Mouse (Mus musculus) heart, embryonic 11.5 days (tissue): ENCODE measurements around the gene Apom. TPM values are rescaled to one million over a fixed set of nuclear protein-coding genes. Genes with fewer than 3 reads are reported as not detected.

Experiments
- ATAC-seq: fragments of 200-750 bp; cut with Nextera tagmentation; replicated peaks from 2 replicates; pipeline ENCODE4 v1.8.0; 2017; ENCODE audit warnings: moderate library complexity; ENCODE audit not compliant: insufficient number of reproducible peaks, low FRiP score, low TSS enrichment
- H3K27ac ChIP-seq: fragments of 300-500 bp; sonication (generic); 2 replicates; pipeline ENCODE4 v1.5.1; 2014; ENCODE audit warnings: mild to moderate bottlenecking, low read depth, low read length
- H3K27me3 ChIP-seq: fragments of 300-500 bp; sonication (generic); 2 replicates; pipeline ENCODE4 v1.6.1; 2014; ENCODE audit warnings: mild to moderate bottlenecking, low read length, mixed read lengths; ENCODE audit not compliant: control insufficient read depth, insufficient read depth
- H3K36me3 ChIP-seq: fragments of 300-500 bp; sonication (generic); 2 replicates; pipeline ENCODE4 v1.6.1; 2014; ENCODE audit warnings: mild to moderate bottlenecking, low read length, moderate library complexity, mixed read lengths; ENCODE audit not compliant: control insufficient read depth, insufficient read depth
- H3K4me1 ChIP-seq: fragments of 300-500 bp; sonication (generic); 2 replicates; pipeline ENCODE4 v1.6.1; 2014; ENCODE audit warnings: low read length; ENCODE audit not compliant: control insufficient read depth, insufficient read depth
- H3K4me2 ChIP-seq: fragments of 300-500 bp; sonication (generic); 2 replicates; pipeline ENCODE4 v1.6.1; 2014; ENCODE audit warnings: mild to moderate bottlenecking, moderate library complexity
- H3K4me3 ChIP-seq: fragments of 300-500 bp; sonication (generic); 2 replicates; pipeline ENCODE4 v1.5.1; 2014; ENCODE audit warnings: low read depth, low read length
- H3K9ac ChIP-seq: fragments of 300-500 bp; sonication (generic); 2 replicates; pipeline ENCODE4 v1.6.1; 2014; ENCODE audit warnings: mild to moderate bottlenecking, low read depth, low read length, moderate library complexity
- H3K9me3 ChIP-seq: fragments of 300-500 bp; sonication (generic); replicated peaks from 2 replicates; pipeline ENCODE4 v1.6.1; 2016; ENCODE audit warnings: low read length; ENCODE audit not compliant: control insufficient read depth
- WGBS: fragments of 180-500 bp; shearing (Covaris S2); extraction: QIAGEN DNeasy Blood & Tissue Kit; methylation state at CpG from one replicate; pipeline ENCODE4 v1.1.7; 2014; ENCODE audit not compliant: insufficient replicate concordance; 5-methylcytosine and 5-hydroxymethylcytosine counted together
- polyA plus RNA-seq: library from polyadenylated mRNA; unstranded; fragments of >200 nt; fragmentation: Nextera tagmentation; extraction: Ambion mirVana; gene quantifications from 2 replicates; pipeline ENCODE4 v1.2.1, GENCODE M21; 2014

The Apom gene
- polyA plus RNA-seq, 1 experiment from 2014 or later, result 12.9 TPM

- H3K9ac ChIP-seq, result peak overlapping the region; percentile 17; the same call in 1 of the 2 replicates
- no peak overlapping the region for H3K4me3 ChIP-seq
- no peaks in the 10 kb centered on the region for H3K27me3 ChIP-seq
- no peak for ATAC-seq
- no peaks in the 10 kb centered on the region for H3K36me3 ChIP-seq
- H3K4me2 ChIP-seq, result peak overlapping the region; percentile 55
- H3K9me3 ChIP-seq, result no peaks in the 10 kb centered on the region
- WGBS, result 34% methylated on average over 6 of the region's 6 CpGs
- H3K4me1 ChIP-seq, result peaks cover 19% of the 10 kb centered on the region
- 0 out of 2 replicates have a peak overlapping the region, but pooled peaks have one; percentile 15 for H3K27ac ChIP-seq
These were observed 51.6 kb downstream of the Apom start for GRCm38 (mm10) chr17:35080248-35080647.

GRCm38 (mm10) chr17:35079778-35080177, 52.1 kb downstream of the Apom start:
- H3K27me3 ChIP-seq, result no peaks in the 10 kb centered on the region
- no peaks in the 10 kb centered on the region for H3K36me3 ChIP-seq
- H3K9me3 ChIP-seq, result no peaks in the 10 kb centered on the region
- ATAC-seq, result 0 out of 2 replicates have a peak, but pooled peaks have one; percentile 40
- H3K27ac ChIP-seq, result 0 out of 2 replicates have a peak overlapping the region, but pooled peaks have one; percentile 15
- 10% methylated on average over 9 of the region's 9 CpGs for WGBS
- H3K4me3 ChIP-seq, result 0 out of 2 replicates have a peak overlapping the region, but pooled peaks have one; percentile 12
- H3K4me1 ChIP-seq, result peaks cover 19% of the 10 kb centered on the region
- H3K9ac ChIP-seq, result peak overlapping the region; percentile 17; the same call in 1 of the 2 replicates
- H3K4me2 ChIP-seq, result peak overlapping the region; percentile 55

Other genes with a start within 250 kb of the Apom start
- gene C2, start 233.8 kb downstream of the Apom start, polyA plus RNA-seq, result 0.70 and 0.94 TPM in 2 replicates
- gene Ehmt2, start 233.6 kb downstream of the Apom start, polyA plus RNA-seq, result 32.4 and 42.3 TPM in 2 replicates
- gene Slc44a4, start 217.6 kb downstream of the Apom start, polyA plus RNA-seq, result 0.10 and 0.13 TPM in 2 replicates
- 16.0 and 16.6 TPM in 2 replicates for gene Neu1, start 200.8 kb downstream of the Apom start, polyA plus RNA-seq
- 0.48 and 0.50 TPM in 2 replicates for gene Hspa1b, start 172.8 kb downstream of the Apom start, polyA plus RNA-seq
- gene Gm20481, start 162.1 kb downstream of the Apom start, polyA plus RNA-seq, result not detected in 2 replicates
- 1.9 and 2.5 TPM in 2 replicates for gene Hspa1a, start 159.9 kb downstream of the Apom start, polyA plus RNA-seq
- gene Hspa1l, start 159.3 kb downstream of the Apom start, polyA plus RNA-seq, result 1.7 and 4.0 TPM in 2 replicates
- 162 and 169 TPM in 2 replicates for gene Lsm2, start 150.2 kb downstream of the Apom start, polyA plus RNA-seq
- 55.7 and 59.7 TPM in 2 replicates for gene Vars, start 131.1 kb downstream of the Apom start, polyA plus RNA-seq
- gene Vwa7, start 115.5 kb downstream of the Apom start, polyA plus RNA-seq, result 0.20 and 0.27 TPM in 2 replicates
- gene Sapcd1, start 104.0 kb downstream of the Apom start, polyA plus RNA-seq, result 1.8 and 2.1 TPM in 2 replicates
- gene Msh5, start 85.3 kb downstream of the Apom start, polyA plus RNA-seq, result 4.4 and 4.6 TPM in 2 replicates
- gene Clic1, start 82.1 kb downstream of the Apom start, polyA plus RNA-seq, result 86.4 and 228 TPM in 2 replicates
- 213 and 217 TPM in 2 replicates for gene Ddah2, start 73.0 kb downstream of the Apom start, polyA plus RNA-seq
- gene Ly6g6c, start 66.7 kb downstream of the Apom start, polyA plus RNA-seq, result not detected in 2 replicates
- 1.4 and 1.8 TPM in 2 replicates for gene Mpig6b, start 65.9 kb downstream of the Apom start, polyA plus RNA-seq
- 0.42 TPM in 1 of 2 replicates, not detected in the other for gene Ly6g6e, start 55.1 kb downstream of the Apom start, polyA plus RNA-seq
- gene Ly6g6d, start 54.0 kb downstream of the Apom start, polyA plus RNA-seq, result 2.0 and 2.2 TPM in 2 replicates
- gene Ly6g6f, start 46.4 kb downstream of the Apom start, polyA plus RNA-seq, result 1.8 TPM in 2 replicates
- 47.4 and 51.2 TPM in 2 replicates for gene Abhd16a, start 42.8 kb downstream of the Apom start, polyA plus RNA-seq
- gene Ly6g5c, start 23.8 kb downstream of the Apom start, polyA plus RNA-seq, result not detected in 2 replicates
- 0.36 and 0.56 TPM in 2 replicates for gene Ly6g5b, start 16.6 kb downstream of the Apom start, polyA plus RNA-seq
- 15.7 and 17.2 TPM in 2 replicates for gene Gpank1, start 10.6 kb downstream of the Apom start, polyA plus RNA-seq
- 221 and 222 TPM in 2 replicates for gene Csnk2b, start 10.0 kb downstream of the Apom start, polyA plus RNA-seq
- 8.4 and 10.8 TPM in 2 replicates for gene D17H6S53E, start 5.7 kb downstream of the Apom start, polyA plus RNA-seq
- 72.5 and 77.4 TPM in 2 replicates for gene Bag6, start 3.1 kb upstream of the Apom start, polyA plus RNA-seq
- gene Prrc2a, start 32.8 kb upstream of the Apom start, polyA plus RNA-seq, result 128 and 163 TPM in 2 replicates
- gene Aif1, start 44.0 kb upstream of the Apom start, polyA plus RNA-seq, result 2.7 and 4.2 TPM in 2 replicates
- gene Lst1, start 56.4 kb upstream of the Apom start, polyA plus RNA-seq, result 4.9 and 5.0 TPM in 2 replicates
- gene Ltb, start 62.4 kb upstream of the Apom start, polyA plus RNA-seq, result 0.42 TPM in 1 of 2 replicates, not detected in the other
- gene Tnf, start 70.0 kb upstream of the Apom start, polyA plus RNA-seq, result not detected in 2 replicates
- not detected in 2 replicates for gene Lta, start 73.3 kb upstream of the Apom start, polyA plus RNA-seq
- 0.44 TPM in 1 of 2 replicates, not detected in the other for gene Gm16181, start 88.8 kb upstream of the Apom start, polyA plus RNA-seq
- gene Atp6v1g2, start 101.6 kb upstream of the Apom start, polyA plus RNA-seq, result 9.3 and 10.1 TPM in 2 replicates
- 2.3 and 4.9 TPM in 2 replicates for gene Nfkbil1, start 103.7 kb upstream of the Apom start, polyA plus RNA-seq
- 317 and 318 TPM in 2 replicates for gene Ddx39b, start 109.7 kb upstream of the Apom start, polyA plus RNA-seq
- gene H2-D1, start 130.7 kb upstream of the Apom start, polyA plus RNA-seq, result 21.0 and 29.1 TPM in 2 replicates
- 0.18 and 0.53 TPM in 2 replicates for gene H2-Q1, start 188.4 kb upstream of the Apom start, polyA plus RNA-seq
- 9.0 and 10.1 TPM in 2 replicates for gene H2-Q2, start 210.2 kb upstream of the Apom start, polyA plus RNA-seq
- 1.8 and 2.7 TPM in 2 replicates for gene H2-Q4, start 247.6 kb upstream of the Apom start, polyA plus RNA-seq